Mouse (Mus musculus) cerebellum, adult 9-10 months (tissue): ENCODE data around the gene Adgrg6.

Experiments used
- DNase-seq: peaks from one replicate; pipeline ENCODE4 v3.0.0; 2022

Gene Adgrg6

DNA sequence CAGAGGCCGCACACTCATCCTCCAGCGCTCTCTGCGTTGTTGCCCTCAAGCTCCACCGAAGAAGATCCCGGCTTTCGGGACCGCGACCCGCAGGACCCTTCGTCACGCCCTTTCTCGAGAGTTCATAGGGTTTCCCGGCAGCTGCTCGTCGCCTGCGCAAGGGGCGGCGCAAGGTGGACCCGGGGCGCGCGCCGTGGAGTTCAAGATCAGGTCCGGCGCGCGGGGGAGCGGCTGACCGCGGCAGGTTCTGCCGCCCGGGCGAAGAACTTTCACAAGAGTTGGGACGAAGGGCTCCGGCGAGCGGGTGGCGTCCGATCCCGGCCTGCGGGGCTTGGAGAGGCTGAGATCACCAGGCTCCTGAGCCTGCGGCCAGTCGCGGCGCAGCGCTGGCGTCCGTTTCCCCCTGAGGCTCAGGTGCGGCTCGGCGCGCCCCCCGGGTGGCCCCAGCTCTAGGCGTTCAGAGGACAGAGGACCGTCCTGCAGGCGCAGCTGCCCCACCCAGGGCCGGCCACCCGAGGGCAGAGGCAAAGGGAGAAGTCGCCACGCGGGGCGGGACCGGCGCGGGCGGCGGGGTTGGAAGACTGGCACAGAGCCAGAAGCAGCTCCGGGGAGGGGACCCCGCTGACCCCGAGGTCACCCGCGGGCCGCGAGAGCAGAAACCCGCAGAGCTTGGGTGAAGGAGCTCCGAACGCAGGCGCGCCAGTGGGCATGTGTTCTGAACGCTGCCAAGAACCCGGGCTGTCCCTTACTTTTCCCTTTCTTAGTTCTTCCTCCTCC is at the start of gene Adgrg6:
TSS of gene Adgrg6 (minus strand) at position 719 of the 777 bp plus-strand sequence.
- no peak for DNase-seq

DNA sequence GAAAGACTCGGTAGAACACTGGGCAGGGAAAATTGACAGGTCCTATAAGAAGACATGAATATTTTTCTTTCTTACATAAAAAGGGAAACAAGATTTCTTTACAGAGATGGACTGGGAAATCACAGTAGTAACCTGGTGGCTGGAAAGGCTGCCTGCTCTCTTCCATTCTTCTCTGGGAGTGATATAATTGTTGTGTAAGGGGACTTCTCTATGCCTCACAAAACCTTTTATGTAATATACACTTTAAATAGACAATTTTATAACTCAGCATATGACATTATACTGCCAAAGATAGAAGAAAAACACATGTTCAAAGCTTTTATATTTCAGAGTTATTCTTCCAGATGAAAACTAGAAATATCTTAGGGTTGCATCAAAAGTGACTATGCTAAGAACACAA is 46.8 kb upstream of the Adgrg6 start:
- no peak for DNase-seq

DNA sequence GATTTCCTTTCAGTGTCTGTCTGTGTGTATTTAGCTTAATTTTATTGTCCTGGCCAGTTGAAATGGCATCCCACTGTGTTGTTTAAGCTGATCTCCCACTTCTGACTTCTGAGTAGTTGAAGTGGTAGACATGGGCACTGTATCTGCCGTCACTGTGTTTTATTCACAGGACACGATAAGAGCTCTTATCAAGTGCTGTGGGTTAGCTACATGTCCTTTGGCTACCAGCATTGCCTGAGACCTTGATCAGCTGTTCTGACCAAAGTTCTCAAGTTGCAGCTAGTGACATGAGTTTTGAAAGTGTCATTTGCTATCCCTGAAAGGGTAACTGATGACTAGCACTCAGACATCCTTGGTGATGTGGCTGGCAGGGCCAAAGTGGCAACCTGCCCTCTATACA is 45.4 kb upstream of the Adgrg6 start:
- DNase-seq: no peak

DNA sequence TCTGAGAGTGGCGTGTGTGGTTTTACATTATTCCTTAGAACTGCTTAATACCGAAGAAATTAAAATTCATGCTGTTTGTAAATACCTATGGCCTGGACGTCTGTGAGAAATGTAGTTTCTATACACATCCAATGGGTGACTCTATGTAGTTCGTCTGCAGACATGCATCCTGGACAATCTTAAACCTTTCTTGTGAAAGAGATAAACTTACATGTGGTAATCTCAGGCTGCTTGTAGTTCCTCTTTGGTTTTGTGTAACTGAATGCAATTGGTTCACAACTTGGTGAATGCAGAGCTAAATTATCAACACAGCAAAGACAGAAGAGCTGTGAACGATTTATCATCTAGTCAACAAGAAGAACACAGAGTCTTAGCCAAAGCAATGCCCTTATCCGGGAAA is 44.2 kb upstream of the Adgrg6 start:
- DNase-seq: no peak

DNA sequence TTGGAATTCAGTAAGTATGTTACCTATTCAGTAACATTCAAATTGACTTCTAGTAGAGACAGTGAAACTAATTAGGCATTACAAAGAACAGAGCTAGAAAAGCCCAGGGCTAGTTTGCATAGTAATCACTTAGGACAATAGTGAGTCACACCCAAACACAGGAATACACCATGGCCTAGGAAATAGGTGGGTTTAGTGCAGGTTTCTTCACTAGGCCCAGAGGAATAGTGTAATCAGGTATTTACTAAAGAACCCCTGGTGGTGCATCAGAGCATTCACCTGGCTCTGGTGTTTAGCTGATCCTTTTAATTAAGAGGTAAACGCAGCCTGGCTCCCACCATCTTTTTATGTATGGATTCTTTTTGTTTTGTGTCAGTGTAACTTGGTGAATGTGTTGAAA is 38.0 kb upstream of the Adgrg6 start:
- no peak for DNase-seq

DNA sequence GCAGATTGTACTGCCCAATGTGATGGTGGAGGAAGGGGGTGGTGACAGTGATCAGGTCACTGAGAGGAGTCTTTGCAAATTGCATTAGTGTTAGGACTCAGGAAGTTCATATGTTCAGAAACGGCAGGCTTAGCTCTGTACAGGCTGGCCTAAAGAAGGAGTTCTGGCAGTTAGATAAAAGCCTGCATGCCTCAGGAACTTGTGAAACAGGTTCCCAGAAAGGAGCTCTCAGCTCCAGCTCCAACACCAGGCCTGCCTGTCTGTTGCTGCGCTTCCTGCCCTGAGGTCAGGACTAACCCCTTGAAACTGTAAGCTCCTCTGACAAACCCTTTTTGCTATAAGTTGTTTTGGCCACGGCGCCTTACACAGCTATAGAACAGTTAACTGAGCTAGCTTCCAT is 28.8 kb upstream of the Adgrg6 start:
- DNase-seq: no peak

DNA sequence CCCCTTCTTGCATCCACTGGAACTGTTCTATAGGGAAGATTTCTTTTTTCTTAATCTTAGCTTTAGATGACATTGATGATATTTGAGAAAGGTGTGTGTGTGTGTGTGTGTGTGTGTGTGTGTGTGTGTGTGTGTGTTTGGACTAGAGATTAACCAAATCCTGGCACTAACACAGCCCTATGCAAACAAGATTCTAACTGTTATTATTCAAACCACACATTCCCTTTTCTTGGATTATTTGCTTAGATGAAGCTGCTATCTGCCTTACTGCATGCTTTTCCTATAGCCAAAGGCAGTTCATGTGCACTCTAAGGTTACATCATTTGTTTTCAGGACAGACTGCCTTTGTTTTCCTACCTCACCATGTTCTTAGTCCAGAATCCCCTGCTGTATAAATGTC is 25.7 kb upstream of the Adgrg6 start:
- no peak for DNase-seq

DNA sequence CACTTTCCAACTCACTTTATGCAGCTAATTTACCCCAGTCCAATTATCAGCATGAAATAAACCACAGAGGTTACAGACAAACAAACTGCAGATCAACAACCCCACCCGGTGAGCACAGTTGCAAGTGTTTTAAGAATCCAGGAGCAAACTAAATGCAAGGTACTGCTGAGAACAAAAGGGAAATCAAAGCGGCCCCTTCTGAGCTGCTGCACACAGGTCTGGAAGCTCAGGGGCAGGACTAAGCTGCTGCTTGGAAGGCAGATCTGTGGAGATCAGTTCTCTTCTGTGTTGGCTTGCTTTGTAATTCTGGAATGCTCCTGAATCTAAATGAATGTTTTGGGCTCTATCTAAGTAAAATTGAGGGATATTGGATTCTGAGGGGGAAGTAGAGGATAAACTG is 25.2 kb upstream of the Adgrg6 start:
- DNase-seq: no peak

DNA sequence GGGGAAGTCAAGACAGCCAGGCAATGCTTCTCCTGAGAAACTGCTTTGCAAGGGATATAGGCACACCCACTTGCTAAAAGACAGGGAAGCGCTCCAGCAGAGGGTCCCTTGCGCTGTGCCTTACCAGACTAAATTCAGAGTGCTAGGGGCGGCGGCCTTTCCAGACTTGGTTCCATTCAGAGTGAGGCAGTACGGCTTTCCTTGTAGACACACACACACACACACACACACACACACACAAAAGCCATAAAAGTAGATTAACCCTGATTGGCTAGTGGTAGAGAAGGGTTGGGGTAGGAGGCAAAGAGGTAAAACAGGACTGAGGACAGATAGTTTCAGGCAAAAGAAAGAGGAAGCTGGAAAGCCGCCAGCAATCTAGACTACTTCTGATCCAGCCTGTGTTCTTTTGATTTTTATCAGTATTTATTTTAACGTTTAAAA is 672 bp upstream of the Adgrg6 start:
- no peak for DNase-seq

DNA sequence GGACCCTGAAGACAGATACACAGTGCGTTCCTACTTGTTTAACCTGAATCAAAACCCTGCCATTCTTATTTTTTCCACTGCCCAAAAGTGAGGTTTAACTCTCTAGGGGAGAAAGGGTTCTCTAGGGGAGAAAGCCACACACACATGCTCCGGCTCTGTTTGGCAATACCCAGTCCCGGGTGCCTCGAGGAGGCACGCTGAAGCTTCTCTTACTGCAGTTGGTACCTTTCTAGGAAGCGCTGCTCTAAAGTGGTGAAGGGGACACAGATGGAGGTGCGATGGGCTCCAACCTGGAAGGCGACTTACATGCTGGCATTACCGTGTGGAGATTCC is 885 bp downstream of the Adgrg6 start:
- DNase-seq: no peak

DNA sequence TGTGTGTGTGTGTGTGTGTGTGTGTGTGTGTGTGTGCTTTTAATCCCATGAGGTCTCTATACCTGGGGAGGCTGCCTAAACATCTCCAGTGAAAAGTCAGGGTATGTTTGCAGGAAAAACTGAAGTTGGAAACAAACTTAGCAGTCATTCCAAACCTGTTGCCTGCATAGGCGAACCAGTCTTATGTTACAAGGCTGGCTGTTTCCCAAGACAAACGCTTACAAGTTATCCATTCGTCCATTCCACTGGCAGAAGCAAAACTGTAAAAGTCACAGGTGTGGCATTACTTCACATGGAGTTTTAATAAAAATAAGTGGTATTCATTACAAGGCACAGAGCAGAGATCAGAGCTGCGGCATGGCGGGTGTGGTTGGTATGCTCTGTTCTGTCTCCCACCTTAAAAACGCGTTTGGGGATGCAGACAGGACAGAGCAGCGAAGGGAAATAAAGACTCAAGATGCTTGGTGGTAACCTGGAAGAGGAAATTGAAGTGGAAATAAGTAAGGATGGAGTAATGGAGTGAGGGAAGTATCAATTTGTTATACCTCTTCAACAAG is 1.9 kb downstream of the Adgrg6 start:
- DNase-seq: no peak

DNA sequence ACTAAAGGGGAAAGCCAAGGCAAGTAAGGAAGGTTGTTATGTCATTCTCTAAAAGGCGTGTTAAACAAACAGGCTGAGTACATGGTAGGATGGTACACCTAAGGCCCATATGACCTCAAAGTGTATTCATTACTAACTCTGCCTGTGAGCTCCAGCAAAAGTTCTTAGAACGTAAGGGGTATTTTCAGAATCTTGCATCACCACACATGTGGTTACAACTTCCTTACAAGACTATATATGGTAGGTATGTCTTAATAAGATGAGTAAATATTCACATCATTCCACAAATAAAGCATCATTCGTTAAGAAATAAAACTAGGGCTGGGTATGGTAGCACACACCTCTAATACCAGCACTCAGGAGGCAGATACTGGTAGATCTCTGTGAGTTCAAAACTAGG is 8.4 kb downstream of the Adgrg6 start:
- DNase-seq: no peak

DNA sequence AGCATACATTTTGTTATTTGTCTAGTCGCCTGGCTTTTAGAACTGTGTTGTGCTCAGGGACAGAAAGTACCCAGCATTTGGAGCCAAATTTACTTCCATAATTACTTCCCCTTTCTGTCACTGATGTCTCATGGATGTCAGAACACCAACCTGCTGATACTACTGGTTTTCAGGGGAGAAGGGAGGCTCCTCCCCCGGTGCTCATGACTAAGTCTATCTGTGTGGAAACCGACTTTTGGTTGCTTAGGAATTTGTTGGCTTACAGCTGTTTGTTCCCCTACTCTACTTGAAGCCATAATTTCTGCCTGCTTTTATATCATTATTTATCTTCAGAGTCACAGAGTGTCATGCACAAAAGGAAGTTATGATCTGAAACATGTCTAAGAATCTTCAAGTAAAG is 14.4 kb downstream of the Adgrg6 start:
- DNase-seq: no peak

DNA sequence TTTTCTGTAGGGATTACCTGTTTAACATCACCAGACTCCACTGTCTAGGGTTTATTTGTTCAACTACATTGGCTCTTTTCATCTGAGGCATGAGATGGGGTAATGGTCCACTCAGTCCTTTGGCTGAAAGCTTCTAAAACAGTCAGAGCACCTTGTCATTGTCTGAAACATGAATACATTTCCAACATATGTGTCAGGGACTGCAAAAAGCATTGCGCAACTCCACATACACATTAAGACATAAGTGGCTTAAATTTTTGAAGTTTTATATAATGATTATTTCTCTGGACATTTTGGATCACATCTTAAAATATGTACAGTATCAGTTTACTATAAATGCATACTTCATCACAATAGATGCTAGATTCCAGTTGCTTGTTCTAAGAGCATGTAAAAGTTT is 14.8 kb downstream of the Adgrg6 start:
- DNase-seq: no peak

DNA sequence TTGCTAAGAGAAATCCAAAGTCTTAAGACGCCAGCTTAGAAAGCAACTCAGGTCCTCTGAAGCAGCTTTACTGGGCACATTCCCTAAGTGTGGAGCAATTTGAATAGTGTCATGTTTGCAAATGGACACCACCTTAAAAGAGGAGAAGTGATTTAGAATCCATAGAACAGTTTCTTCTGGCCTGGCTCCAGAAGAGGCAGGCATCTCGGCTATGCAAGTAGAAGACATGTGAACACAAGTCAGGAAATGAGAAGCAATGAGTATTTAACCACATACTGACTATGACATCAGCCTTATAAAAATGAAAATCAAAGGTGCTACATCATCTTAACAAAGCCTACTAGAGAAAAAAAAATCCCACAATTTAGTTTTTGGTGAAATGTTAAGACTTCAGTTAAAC is 17.7 kb downstream of the Adgrg6 start:
- no peak for DNase-seq

DNA sequence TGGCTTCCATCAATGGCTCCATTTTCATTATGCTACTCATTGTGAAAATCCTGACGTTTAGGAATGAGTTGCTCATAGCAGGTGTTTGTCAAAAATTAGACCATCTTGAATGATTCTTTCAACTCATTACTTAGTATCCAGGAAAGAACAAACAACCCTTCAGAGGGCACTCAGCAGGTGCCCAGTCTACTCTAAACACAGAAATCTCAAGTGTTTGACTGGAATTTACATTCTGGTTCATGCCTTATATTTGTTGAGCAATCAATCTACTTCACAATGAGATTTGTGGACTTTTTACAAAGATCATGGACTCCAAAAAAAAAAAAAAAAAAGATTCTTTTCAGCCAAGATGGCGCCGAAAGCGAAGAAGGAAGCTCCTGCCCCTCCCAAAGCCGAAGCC is 22.7 kb downstream of the Adgrg6 start:
- no peak for DNase-seq

DNA sequence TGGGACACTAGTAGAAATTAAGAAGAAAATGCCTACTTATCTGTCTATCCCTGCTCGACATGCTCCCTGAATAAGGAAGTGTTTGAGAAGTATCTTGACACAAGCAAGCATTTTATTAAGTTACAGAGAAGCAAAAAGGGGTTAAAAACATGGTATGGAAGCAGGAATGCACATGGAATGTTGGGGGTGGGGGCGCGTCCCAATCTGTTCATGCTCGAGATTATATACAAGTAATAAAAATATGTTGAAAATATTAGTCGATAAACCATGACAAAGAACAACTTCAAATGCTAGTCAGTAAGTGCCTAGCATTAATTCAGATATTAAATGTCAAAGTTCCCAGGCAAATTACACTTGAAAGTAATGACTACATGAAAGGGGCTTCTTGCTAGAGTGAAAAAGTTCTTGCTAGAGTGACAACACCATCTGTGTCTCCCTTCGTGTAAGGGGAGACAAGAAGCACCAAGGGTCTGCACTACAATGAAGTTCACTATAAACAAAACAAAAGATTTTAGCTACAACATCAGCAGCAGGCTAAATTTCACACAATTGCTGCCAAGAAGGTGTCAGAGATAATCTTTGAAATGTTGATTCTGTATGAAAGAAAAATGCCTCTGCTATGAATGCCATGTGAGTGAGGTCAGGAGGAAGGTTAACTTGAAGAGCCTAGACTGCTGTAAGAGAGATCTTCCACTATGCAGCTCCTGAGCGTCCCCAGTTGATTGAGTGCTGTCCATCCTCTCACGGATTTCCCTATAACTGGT is 24.4 kb downstream of the Adgrg6 start:
- DNase-seq: no peak

DNA sequence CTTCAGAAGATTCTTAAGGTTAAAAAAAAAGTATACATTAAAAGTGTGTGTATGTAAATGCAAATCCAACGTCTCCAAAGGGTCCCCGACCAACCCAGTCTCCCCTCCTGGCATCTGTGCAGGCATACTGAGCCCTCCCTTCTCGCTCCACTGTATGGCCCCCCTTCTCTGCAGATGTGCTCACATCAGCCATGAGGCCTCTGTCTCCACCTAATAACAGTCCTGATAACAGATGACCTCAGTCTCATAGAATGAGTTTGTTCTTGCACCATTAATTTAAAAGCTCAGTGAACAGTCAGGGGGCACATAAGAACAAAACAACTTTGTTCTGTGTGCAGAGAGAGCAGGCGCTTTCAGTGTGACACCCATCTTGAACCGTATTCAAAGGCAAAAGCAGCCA is 27.6 kb downstream of the Adgrg6 start:
- no peak for DNase-seq

DNA sequence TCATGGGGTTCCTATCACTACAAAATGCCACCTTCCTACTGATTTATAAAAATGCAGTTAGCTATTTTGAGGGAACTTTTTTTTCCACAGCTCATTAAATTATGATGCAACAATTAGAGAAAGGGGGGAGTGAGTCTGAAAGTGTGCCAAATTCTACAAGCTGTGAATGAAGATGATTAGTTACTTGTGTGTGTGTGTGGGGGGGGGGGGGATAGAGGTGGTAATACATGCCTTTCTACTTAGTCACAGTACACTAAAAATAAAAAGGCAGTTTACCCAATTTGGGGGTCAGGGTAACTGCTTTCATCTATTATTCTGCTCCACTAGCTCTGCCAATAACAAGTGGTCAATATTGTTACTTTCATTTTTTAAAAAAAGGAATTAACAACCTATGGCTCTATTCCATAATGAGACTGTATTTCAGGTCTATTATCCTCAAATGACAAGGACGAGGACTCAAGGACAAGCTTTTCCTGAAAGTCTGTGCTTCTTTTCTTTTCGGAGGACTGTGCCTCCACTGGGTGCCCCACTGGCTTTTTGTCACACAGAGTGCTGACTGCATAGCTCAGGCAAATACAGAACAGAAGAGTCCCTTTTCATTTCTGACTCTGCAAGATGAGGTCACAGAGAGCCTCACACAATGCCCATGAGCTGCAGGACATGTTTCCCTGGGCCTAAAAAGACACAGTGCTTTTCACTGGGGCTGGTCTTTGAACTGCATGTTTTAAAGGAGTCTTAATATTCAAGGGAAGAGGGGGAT is 33.4 kb downstream of the Adgrg6 start:
- no peak for DNase-seq

DNA sequence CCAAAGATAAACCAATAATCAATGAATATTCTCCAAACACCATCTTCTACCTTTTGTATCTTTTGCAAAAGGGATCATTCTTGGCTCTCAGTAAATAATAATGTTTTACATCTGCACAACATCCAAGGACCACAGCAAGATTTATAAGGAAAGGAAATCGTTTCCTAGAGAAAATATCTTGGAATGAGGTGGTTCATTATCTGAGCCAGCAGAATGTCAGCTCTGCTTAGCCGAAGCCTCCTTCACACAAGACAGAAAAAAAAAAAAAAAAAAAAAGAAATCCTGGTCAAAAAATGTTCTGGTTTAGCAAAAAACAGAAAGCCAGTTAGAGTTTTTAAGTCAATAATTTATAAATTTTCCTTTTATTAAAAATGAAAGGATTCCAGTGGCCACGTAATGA is 34.3 kb downstream of the Adgrg6 start:
- DNase-seq: no peak

DNA sequence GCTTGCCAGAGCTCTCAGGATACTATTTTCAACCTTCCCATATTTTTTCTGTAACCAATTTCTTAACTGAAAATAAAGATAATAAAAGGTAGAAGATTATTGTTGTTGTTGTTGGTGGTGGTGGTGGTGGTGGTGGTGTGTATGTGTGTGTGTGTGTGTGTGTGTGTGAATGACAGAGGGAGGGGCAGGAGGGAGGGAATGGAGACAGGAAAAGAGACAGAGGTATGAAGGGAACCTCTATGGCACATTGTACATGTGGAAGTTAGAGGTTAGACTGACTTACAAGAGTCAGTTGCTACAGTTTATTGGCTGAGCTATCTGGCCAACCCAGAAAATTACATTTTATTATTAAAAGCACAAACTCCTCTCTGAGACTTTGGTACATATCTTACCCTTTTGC is 49.8 kb downstream of the Adgrg6 start:
- DNase-seq: no peak

DNA sequence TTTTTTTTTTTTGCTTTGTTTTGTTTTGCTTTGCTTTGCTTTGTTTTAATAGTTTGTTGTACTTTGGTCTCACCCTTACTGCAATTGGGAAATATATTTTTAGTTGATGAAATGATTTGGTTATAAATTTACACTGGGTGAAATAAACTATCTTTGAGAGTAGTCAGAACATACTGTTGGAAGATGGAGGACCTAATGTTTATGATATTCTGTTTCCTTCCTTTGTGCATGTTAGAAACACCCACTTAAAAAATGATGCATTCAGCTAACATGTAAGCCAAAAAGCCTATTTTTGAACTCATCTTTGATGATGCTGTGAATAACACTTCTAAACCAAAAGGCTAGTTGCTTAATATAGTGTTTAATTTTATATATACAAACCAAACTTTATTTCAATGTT is 50.3 kb downstream of the Adgrg6 start:
- DNase-seq: no peak

DNA sequence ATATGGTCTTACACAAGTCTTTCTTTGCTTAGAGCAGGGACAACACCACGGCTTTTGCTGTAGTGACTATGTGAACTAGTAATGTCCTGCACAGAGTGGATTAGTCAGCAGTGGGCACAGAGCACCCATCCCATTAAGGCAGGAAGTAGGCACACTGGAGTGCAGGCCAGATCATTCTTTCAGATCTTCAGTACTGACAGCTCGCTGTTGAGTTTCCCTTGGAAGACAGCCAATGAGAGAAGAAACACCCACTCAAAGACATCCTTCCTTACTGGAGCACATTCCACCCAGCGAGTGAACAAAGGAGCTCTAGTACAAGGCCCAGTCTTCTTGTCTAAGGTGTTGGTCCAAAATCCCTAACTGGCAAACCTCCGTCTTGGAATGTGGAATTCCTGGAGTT is 53.6 kb downstream of the Adgrg6 start:
- no peak for DNase-seq

DNA sequence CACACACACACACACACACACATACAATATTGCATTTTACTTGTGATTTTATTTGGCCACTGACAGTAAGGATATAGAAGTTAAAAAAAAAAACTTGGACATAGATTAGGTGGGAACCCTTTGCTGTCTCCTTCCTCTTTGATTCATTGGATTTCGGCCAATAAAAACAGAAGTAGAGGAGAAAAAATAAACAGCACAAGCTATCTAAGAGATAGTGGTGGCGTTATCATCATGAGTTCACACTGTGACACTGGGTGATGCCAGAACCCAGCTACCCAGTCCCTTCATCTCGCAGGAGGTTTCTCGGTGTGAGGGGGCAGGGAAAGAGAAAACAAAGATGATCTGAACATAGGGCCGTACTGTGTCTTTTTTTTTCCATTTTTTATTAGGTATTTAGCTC is 62.2 kb downstream of the Adgrg6 start:
- DNase-seq: no peak
